Mouse (Mus musculus) hindbrain, postnatal 0 days (tissue): ENCODE measurements at regions not wholly inside any gene's neighbourhood (a gene's known extent, or its start where the extent isn't known, plus 50 kb on each side); places are given as distances from the start of the nearest gene placed in this dataset.

Source experiments
- ATAC-seq: fragments of 200-750 bp; cut with Nextera tagmentation; 2 replicates; pipeline ENCODE4 v1.8.0; 2017; ENCODE audit warnings: mild to moderate bottlenecking, moderate TSS enrichment, moderate library complexity
- DNase-seq: peaks from one replicate; pipeline ENCODE4 v3.0.0-alpha.2; 2015; ENCODE audit warnings: low spot score
- H3K27ac ChIP-seq: fragments of 300-500 bp; sonication (generic); 2 replicates; pipeline ENCODE4 v1.5.1; 2014; ENCODE audit warnings: mild to moderate bottlenecking
- H3K27me3 ChIP-seq: fragments of 300-500 bp; sonication (generic); 2 replicates; pipeline ENCODE4 v1.6.1; 2014; ENCODE audit warnings: low read length, mixed read lengths; ENCODE audit not compliant: insufficient read depth
- H3K36me3 ChIP-seq: fragments of 300-500 bp; sonication (generic); 2 replicates; pipeline ENCODE4 v1.6.1; 2014; ENCODE audit warnings: low read length, mixed read lengths; ENCODE audit not compliant: insufficient read depth
- H3K4me1 ChIP-seq: fragments of 300-500 bp; sonication (generic); 2 replicates; pipeline ENCODE4 v1.6.1; 2014; ENCODE audit warnings: antibody characterized with exemption, low read length, mixed read lengths; ENCODE audit not compliant: insufficient read depth
- H3K4me2 ChIP-seq: fragments of 300-500 bp; sonication (generic); 2 replicates; pipeline ENCODE4 v1.6.1; 2014; ENCODE audit warnings: low read depth, mild to moderate bottlenecking, low read length, moderate library complexity, mixed read lengths
- H3K4me3 ChIP-seq: fragments of 300-500 bp; sonication (generic); 2 replicates; pipeline ENCODE4 v1.5.1; 2014; ENCODE audit warnings: low read length
- H3K9ac ChIP-seq: fragments of 300-500 bp; sonication (generic); replicated peaks from 2 replicates; pipeline ENCODE4 v1.6.1; 2014; ENCODE audit warnings: mild to moderate bottlenecking, low read length, moderate library complexity, mixed read lengths
- H3K9me3 ChIP-seq: fragments of 300-500 bp; sonication (generic); 2 replicates; pipeline ENCODE4 v1.6.1; 2016; ENCODE audit warnings: low read length, mixed read lengths
- CTCF ChIP-seq: IDR thresholded peaks from 2 replicates; pipeline ENCODE4 v1.5.1; 2016; ENCODE audit warnings: antibody characterized with exemption, control low read depth, low read depth
- WGBS: fragments of 180-500 bp; shearing (Covaris S2); extraction: QIAGEN DNeasy Blood & Tissue Kit; methylation state at CpG from one replicate; pipeline ENCODE4 v1.1.7; 2014; 5-methylcytosine and 5-hydroxymethylcytosine counted together

GRCm38 (mm10) chr19:33042760-33043159 lies 285.5 kb downstream of the Pten start:
- no peak overlapping the region for H3K4me3 ChIP-seq
- WGBS: 85% methylated on average over 2 of the region's 2 CpGs
- H3K4me1 ChIP-seq: no peaks in the 10 kb centered on the region
- no peak overlapping the region for H3K27ac ChIP-seq
- DNase-seq: no peak
- no peak for ATAC-seq
- no peak overlapping the region for H3K9ac ChIP-seq
- H3K9me3 ChIP-seq: no peaks in the 10 kb centered on the region
- H3K36me3 ChIP-seq: no peaks in the 10 kb centered on the region
- TF ChIP-seq CTCF: no peak
- H3K4me2 ChIP-seq: no peak overlapping the region
- no peaks in the 10 kb centered on the region for H3K27me3 ChIP-seq

- H3K9me3 ChIP-seq: no peaks in the 10 kb centered on the region
- H3K27ac ChIP-seq: no peak overlapping the region
- no peak for DNase-seq
- no peak overlapping the region for H3K4me3 ChIP-seq
- no peak for TF ChIP-seq CTCF
- no peak for ATAC-seq
- H3K4me1 ChIP-seq: no peaks in the 10 kb centered on the region
- no peaks in the 10 kb centered on the region for H3K36me3 ChIP-seq
- H3K27me3 ChIP-seq: no peaks in the 10 kb centered on the region
- H3K9ac ChIP-seq: no peak overlapping the region
- WGBS: 83% methylated on average over 3 of the region's 3 CpGs
- no peak overlapping the region for H3K4me2 ChIP-seq
These were observed 286.4 kb downstream of the Pten start for GRCm38 (mm10) chr19:33043696-33044095.

- Histone ChIP-seq H3K9ac (no peak overlapping the region), H3K9me3 (no peaks in the 10 kb centered on the region), H3K27me3 (no peaks in the 10 kb centered on the region), H3K4me3 (no peak overlapping the region), H3K36me3 (no peaks in the 10 kb centered on the region), H3K4me1 (no peaks in the 10 kb centered on the region), H3K27ac (no peak overlapping the region), H3K4me2 (no peak overlapping the region)
- TF ChIP-seq CTCF: no peak
- DNase-seq (no peak), ATAC-seq (no peak)
- 20% methylated on average over 9 of the region's 9 CpGs for WGBS
These were observed 291.6 kb downstream of the Pten start for GRCm38 (mm10) chr19:33048754-33049442.

GRCm38 (mm10) chr19:33053199-33053867 lies 296.0 kb downstream of the Pten start:
- no peak for ATAC-seq
- Histone ChIP-seq H3K9ac (no peak overlapping the region), H3K4me2 (no peak overlapping the region), H3K4me3 (no peak overlapping the region), H3K27ac (no peak overlapping the region), H3K36me3 (no peaks in the 10 kb centered on the region), H3K4me1 (no peaks in the 10 kb centered on the region), H3K9me3 (no peaks in the 10 kb centered on the region), H3K27me3 (no peaks in the 10 kb centered on the region)
- WGBS: 75% methylated on average over 4 of the region's 4 CpGs
- no peak for DNase-seq
- TF ChIP-seq CTCF: no peak

- TF ChIP-seq CTCF: no peak
- Histone ChIP-seq H3K4me3 (no peak overlapping the region), H3K27me3 (no peaks in the 10 kb centered on the region), H3K9ac (no peak overlapping the region), H3K4me2 (no peak overlapping the region), H3K9me3 (no peaks in the 10 kb centered on the region), H3K4me1 (no peaks in the 10 kb centered on the region), H3K36me3 (no peaks in the 10 kb centered on the region), H3K27ac (no peak overlapping the region)
- ATAC-seq (no peak), DNase-seq (no peak)
- WGBS: 62% methylated on average over 10 of the region's 10 CpGs
These were observed 299.1 kb downstream of the Pten start for GRCm38 (mm10) chr19:33056372-33056791.

- no peak for TF ChIP-seq CTCF
These were observed 303.7 kb downstream of the Pten start for GRCm38 (mm10) chr19:33061006-33061405.

More at GRCm38 (mm10) chr19:33061006-33061405, 303.7 kb downstream of the Pten start:
- Histone ChIP-seq H3K4me2 (no peak overlapping the region), H3K9me3 (no peaks in the 10 kb centered on the region), H3K27me3 (no peaks in the 10 kb centered on the region), H3K36me3 (no peaks in the 10 kb centered on the region), H3K4me3 (no peak overlapping the region), H3K9ac (no peak overlapping the region), H3K4me1 (no peaks in the 10 kb centered on the region), H3K27ac (no peak overlapping the region)
- ATAC-seq: no peak
- no peak for DNase-seq
